Mouse (Mus musculus): ENCODE measurements around the gene Snx3.

- TF ChIP-seq CTCF (IDR thresholded peaks at IDR 0.05; ENCODE audit: extremely low read depth, insufficient read length, insufficient replicate concordance, low read depth, low read length) (no peak), POLR2A (IDR thresholded peaks at IDR 0.05; ENCODE audit: low read depth, low read length) (no peak)
These were observed 23.9 kb downstream of the Snx3 start for GRCm38 (mm10) chr10:42525682-42526081.
